Mouse (Mus musculus) heart, adult 8-10 months (tissue): ENCODE measurements around the gene Ccdc62. TPM values are rescaled to one million over a fixed set of nuclear protein-coding genes. Genes with fewer than 3 reads are reported as not detected.

Experiments used
- DNase-seq: peaks from one replicate; pipeline ENCODE4 v3.0.0; 2022; ENCODE audit warnings: low spot score
- total RNA-seq, 4 experiments: library from RNA; stranded (reverse); gene quantifications; 2 replicates each; pipeline ENCODE4 v1.2.4; 2022

Gene Ccdc62
- total RNA-seq, 4 experiments from 2014 or later, result 0.60 to 3.8 (median 2.0) TPM

- no peak for DNase-seq
These were observed 5.5 kb downstream of the Ccdc62 start for GRCm38 (mm10) chr5:123935931-123936330.

- DNase-seq, result no peak
These were observed 8.0 kb downstream of the Ccdc62 start for GRCm38 (mm10) chr5:123938479-123938878.

GRCm38 (mm10) chr5:123946546-123946945 lies 16.1 kb downstream of the Ccdc62 start:
- DNase-seq, result no peak

- DNase-seq, result peak; percentile 69
These were observed 16.7 kb downstream of the Ccdc62 start for GRCm38 (mm10) chr5:123947041-123947761.

GRCm38 (mm10) chr5:123952365-123953045 lies 22.0 kb downstream of the Ccdc62 start:
- DNase-seq, result no peak

- no peak for DNase-seq
These were observed 26.7 kb downstream of the Ccdc62 start for GRCm38 (mm10) chr5:123957213-123957612.

- DNase-seq, result no peak
These were observed 28.5 kb downstream of the Ccdc62 start for GRCm38 (mm10) chr5:123959018-123959417.

- DNase-seq, result no peak
These were observed 29.6 kb downstream of the Ccdc62 start for GRCm38 (mm10) chr5:123960129-123960528.

- DNase-seq, result no peak
These were observed 30.6 kb downstream of the Ccdc62 start for GRCm38 (mm10) chr5:123961046-123961445.

GRCm38 (mm10) chr5:123964208-123964607 lies 33.7 kb downstream of the Ccdc62 start:
- DNase-seq, result no peak

- no peak for DNase-seq
These were observed 36.3 kb downstream of the Ccdc62 start for GRCm38 (mm10) chr5:123966759-123967158.

GRCm38 (mm10) chr5:123968468-123968867 lies 38.0 kb downstream of the Ccdc62 start:
- no peak for DNase-seq

- DNase-seq, result no peak
These were observed 38.7 kb downstream of the Ccdc62 start for GRCm38 (mm10) chr5:123969216-123969615.

- no peak for DNase-seq
These were observed 40.1 kb downstream of the Ccdc62 start for GRCm38 (mm10) chr5:123970576-123970975.

- no peak for DNase-seq
These were observed 42.0 kb downstream of the Ccdc62 start for GRCm38 (mm10) chr5:123972453-123972852.

- peak; percentile 58 for DNase-seq
These were observed 43.1 kb downstream of the Ccdc62 start, which contains the start of gene Hip1r for GRCm38 (mm10) chr5:123973299-123974178. Hip1r (plus strand) TSS chr5:123973628.

- no peak for DNase-seq
These were observed 43.7 kb downstream of the Ccdc62 start for GRCm38 (mm10) chr5:123974179-123974485.

- DNase-seq, result no peak
These were observed 44.2 kb downstream of the Ccdc62 start for GRCm38 (mm10) chr5:123974616-123975111.

- DNase-seq, result no peak
These were observed 45.2 kb downstream of the Ccdc62 start for GRCm38 (mm10) chr5:123975668-123976180.

GRCm38 (mm10) chr5:123977231-123977630 lies 46.8 kb downstream of the Ccdc62 start:
- no peak for DNase-seq

- no peak for DNase-seq
These were observed 47.7 kb downstream of the Ccdc62 start for GRCm38 (mm10) chr5:123978131-123978530.
